Mouse (Mus musculus): ENCODE measurements at regions not wholly inside any gene's neighbourhood (a gene's known extent, or its start where the extent isn't known, plus 50 kb on each side); places are given as distances from the start of the nearest gene placed in this dataset.

GRCm38 (mm10) chr4:81178047-81178781 is 264.4 kb downstream of the Mpdz start:
- ATAC-seq (replicated peaks; ENCODE audit: poor library complexity, severe bottlenecking) = 0 out of 2 replicates have a peak, but pooled peaks have one; percentile 2

- peak; percentile 98 for ATAC-seq (replicated peaks; ENCODE audit: poor library complexity, severe bottlenecking)
Observed at GRCm38 (mm10) chr4:81178782-81179135, 263.9 kb downstream of the Mpdz start.

DNA sequence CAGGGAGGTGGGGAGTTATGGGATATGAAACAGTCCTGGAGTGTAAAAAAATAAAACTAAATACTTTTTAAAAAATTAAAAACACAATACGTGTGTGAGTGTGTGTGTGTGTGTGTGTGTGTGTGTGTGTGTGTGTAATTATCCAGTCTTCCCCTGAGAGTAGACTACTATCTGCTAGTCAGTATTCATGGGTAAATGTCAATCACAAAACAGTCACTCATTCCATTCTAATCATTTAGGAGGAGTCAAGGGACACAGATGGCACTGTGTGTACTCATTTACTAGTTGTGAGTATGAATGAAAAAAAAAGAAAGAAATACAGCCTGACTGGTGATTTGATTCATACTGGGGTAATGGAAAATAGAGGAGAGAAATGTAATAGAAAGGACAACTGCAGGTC is 226.5 kb downstream of the Mpdz start:
- ATAC-seq (replicated peaks; ENCODE audit: poor library complexity, severe bottlenecking) = no peak

GRCm38 (mm10) chr4:81217979-81218378 is 224.6 kb downstream of the Mpdz start:
- ATAC-seq (replicated peaks; ENCODE audit: poor library complexity, severe bottlenecking) = no peak

- no peak for ATAC-seq (replicated peaks; ENCODE audit: poor library complexity, severe bottlenecking)
Observed at GRCm38 (mm10) chr4:81222034-81222433, 220.6 kb downstream of the Mpdz start.

DNA sequence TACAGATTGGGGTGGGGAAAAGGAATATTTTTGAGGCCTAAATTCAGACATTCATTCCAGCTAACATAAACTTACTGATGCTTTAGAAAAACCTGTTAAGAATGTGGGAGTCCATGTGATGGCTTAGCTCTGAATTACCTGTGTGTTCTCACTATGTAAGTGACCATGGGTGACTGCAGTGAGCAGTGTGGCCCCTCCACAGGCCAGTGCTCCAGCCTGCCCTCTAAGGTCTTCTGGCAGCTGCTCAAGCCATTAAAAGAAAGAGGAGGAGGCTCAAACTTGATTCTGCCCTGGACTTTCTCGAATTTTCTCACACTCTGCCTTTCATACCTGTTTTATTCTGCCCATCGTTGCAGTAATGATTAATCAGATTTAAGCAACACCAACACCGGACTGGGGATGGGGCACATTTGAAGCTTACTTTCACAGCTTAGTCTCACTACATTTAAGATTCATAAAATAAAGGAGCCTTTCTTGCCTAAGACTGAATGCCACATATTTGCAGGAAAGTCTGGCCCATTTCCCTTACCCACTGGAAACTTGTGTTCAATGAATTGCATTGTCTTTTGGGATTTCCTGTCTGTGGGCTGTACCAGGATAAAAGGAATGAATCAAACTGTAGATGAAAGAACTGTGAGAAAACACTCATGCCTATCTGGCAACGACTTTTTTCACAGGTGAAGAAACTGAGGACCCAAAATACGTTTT is 220.0 kb downstream of the Mpdz start:
- no peak for ATAC-seq (replicated peaks; ENCODE audit: poor library complexity, severe bottlenecking)
